Mouse (Mus musculus) embryonic facial prominence, embryonic 11.5 days (tissue): ENCODE data around the gene Hsd17b13. TPM values are rescaled to one million over a fixed set of nuclear protein-coding genes. Genes with fewer than 3 reads are reported as not detected.
"Not testable (repeated sequence)": the region's sequence is repeated elsewhere in the genome, so short reads cannot be mapped to it uniquely, and the experiment has no call there.

ENCODE experiments used
- ATAC-seq: fragments of 200-750 bp; cut with Nextera tagmentation; replicated peaks from 2 replicates; pipeline ENCODE4 v1.8.0; 2017; ENCODE audit warnings: low read depth; ENCODE audit not compliant: insufficient number of reproducible peaks, low FRiP score, low TSS enrichment
- DNase-seq: peaks from one replicate; pipeline ENCODE4 v3.0.0-alpha.2; 2015; ENCODE audit warnings: low spot score
- H3K27ac ChIP-seq: fragments of 300-500 bp; sonication (generic); replicated peaks from 2 replicates; pipeline ENCODE4 v1.5.1; 2014; ENCODE audit warnings: mild to moderate bottlenecking, low read depth, low read length, control low read depth
- H3K27me3 ChIP-seq: fragments of 300-500 bp; sonication (generic); 2 replicates; pipeline ENCODE4 v1.6.1; 2014; ENCODE audit warnings: mild to moderate bottlenecking, low read length, moderate library complexity, mixed read lengths; ENCODE audit not compliant: control insufficient read depth, insufficient read depth
- H3K36me3 ChIP-seq: fragments of 300-500 bp; sonication (generic); replicated peaks from 2 replicates; pipeline ENCODE4 v1.6.1; 2014; ENCODE audit warnings: low read depth, mild to moderate bottlenecking, low read length, moderate library complexity, mixed read lengths; ENCODE audit not compliant: control insufficient read depth, insufficient read depth
- H3K4me1 ChIP-seq: fragments of 300-500 bp; sonication (generic); 2 replicates; pipeline ENCODE4 v1.6.1; 2014; ENCODE audit warnings: low read length, mixed read lengths; ENCODE audit not compliant: control insufficient read depth, insufficient read depth
- H3K4me2 ChIP-seq: fragments of 300-500 bp; sonication (generic); 2 replicates; pipeline ENCODE4 v1.6.1; 2014; ENCODE audit warnings: low read depth, mild to moderate bottlenecking, control low read depth, low read length, moderate library complexity
- H3K4me3 ChIP-seq: fragments of 300-500 bp; sonication (generic); 2 replicates; pipeline ENCODE4 v1.5.1; 2014; ENCODE audit warnings: low read depth, low read length, control low read depth
- H3K9ac ChIP-seq: fragments of 300-500 bp; sonication (generic); replicated peaks from 2 replicates; pipeline ENCODE4 v1.6.1; 2014; ENCODE audit warnings: mild to moderate bottlenecking, control low read depth, low read length
- H3K9me3 ChIP-seq: fragments of 300-500 bp; sonication (generic); replicated peaks from 2 replicates; pipeline ENCODE4 v1.6.1; 2016; ENCODE audit warnings: mild to moderate bottlenecking, low read length, inconsistent platforms, mixed read lengths; ENCODE audit not compliant: control insufficient read depth
- WGBS: fragments of 180-500 bp; shearing (Covaris S2); extraction: QIAGEN DNeasy Blood & Tissue Kit; methylation state at CpG from one replicate; pipeline ENCODE4 v1.1.7; 2014; 5-methylcytosine and 5-hydroxymethylcytosine counted together
- polyA plus RNA-seq: library from polyadenylated mRNA; unstranded; fragments of >200 nt; fragmentation: Nextera tagmentation; extraction: Ambion mirVana; gene quantifications from 2 replicates; pipeline ENCODE4 v1.2.1, GENCODE M21; 2014

Hsd17b13 gene
- polyA plus RNA-seq, result not detected in 2 replicates

DNA sequence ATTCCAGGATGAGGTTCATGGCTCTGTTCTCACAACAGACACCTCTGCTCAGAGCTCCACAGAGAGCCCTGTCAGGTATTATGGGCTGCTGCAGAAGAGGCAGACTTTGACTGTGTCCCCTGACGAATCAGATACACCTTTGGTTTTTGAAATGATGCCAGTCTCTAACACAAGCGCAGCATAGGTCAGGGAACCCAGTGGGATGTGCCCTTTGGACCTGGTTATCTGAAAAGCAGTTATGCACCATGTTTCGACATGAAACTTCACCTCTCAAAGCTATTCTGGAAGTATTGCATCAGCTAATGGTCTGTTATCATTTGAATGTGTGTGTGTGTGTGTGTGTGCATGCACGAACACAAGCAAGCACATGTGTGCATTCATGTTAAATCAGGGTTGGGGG, at the start of gene Hsd17b13:
Hsd17b13 (minus strand) TSS at position 114 of the 400 bp plus-strand sequence.
- Histone ChIP-seq H3K4me1 (no peaks in the 10 kb centered on the region), H3K4me2 (no peak within 1 kb of the TSS), H3K9me3 (no peaks in the 10 kb centered on the region), H3K27me3 (no peaks in the 10 kb centered on the region), H3K4me3 (no peak within 1 kb of the TSS), H3K36me3 (no peaks in the 10 kb centered on the region), H3K27ac (no peak within 1 kb of the TSS), H3K9ac (no peak within 1 kb of the TSS)
- no peak for DNase-seq
- 82% methylated on average over 4 of the region's 4 CpGs for WGBS
- ATAC-seq, result no peak

DNA sequence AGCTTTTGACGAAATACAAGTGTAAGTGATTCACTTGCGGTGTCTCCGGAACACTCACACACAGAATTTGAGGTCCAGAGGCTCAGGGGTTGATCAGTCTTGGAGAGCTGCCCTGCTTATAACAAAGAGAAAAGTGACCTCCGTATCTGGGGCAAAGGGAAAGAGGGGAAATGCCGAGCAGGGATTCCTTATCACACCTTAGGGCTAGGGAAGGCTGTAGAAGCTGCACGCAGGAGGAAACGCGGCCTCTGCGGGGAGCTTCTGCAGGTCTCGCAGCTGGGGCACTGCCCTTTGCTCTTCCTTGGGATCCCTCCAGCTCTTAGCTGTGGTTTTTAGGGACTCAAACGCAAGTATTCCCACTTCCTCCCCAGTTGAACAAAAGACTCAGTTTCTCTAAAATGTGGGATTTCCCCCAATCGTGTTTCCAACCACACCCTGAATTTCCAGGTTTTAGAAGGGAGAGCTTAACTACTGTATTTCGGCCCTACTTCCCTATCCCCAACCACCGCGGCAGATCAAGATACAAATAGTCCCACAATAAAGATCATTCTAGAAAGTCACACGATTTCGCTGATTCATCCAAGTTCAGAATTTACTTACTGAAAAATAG, 48.1 kb upstream of the Hsd17b13 start:
- no peaks in the 10 kb centered on the region for H3K4me1 ChIP-seq
- H3K27me3 ChIP-seq, result no peaks in the 10 kb centered on the region
- ATAC-seq, result no peak
- 31% methylated on average over 17 of the region's 17 CpGs for WGBS
- H3K4me3 ChIP-seq, result no peak overlapping the region
- H3K36me3 ChIP-seq, result no peaks in the 10 kb centered on the region
- H3K9ac ChIP-seq, result no peak overlapping the region
- no peak overlapping the region for H3K27ac ChIP-seq
- DNase-seq, result no peak
- H3K9me3 ChIP-seq, result no peaks in the 10 kb centered on the region
- no peak overlapping the region for H3K4me2 ChIP-seq

DNA sequence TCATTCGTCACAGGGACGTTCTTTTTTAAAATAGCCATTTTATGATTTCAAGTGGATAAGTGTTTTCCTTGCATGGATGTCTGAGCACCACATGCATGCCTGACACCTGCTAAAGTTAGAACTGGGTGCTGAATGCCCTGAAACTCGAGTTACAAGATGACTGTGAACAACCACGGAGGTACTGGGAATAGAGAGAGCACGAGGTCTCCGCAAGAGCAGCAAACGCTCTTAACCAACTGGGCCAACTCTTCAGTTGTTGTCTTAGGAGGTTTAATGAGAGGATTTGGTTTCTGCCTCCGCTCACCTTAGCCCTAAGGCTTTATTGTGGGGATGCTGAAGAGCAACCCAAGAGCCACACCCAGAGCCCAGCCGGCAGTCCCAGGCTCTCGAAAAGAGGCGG, 47.6 kb upstream of the Hsd17b13 start:
- DNase-seq (no peak), ATAC-seq (no peak)
- Histone ChIP-seq H3K4me3 (no peak overlapping the region), H3K9ac (no peak overlapping the region), H3K4me1 (no peaks in the 10 kb centered on the region), H3K36me3 (no peaks in the 10 kb centered on the region), H3K4me2 (no peak overlapping the region), H3K27me3 (no peaks in the 10 kb centered on the region), H3K9me3 (no peaks in the 10 kb centered on the region), H3K27ac (no peak overlapping the region)
- WGBS, result 53% methylated on average over 11 of the region's 11 CpGs

DNA sequence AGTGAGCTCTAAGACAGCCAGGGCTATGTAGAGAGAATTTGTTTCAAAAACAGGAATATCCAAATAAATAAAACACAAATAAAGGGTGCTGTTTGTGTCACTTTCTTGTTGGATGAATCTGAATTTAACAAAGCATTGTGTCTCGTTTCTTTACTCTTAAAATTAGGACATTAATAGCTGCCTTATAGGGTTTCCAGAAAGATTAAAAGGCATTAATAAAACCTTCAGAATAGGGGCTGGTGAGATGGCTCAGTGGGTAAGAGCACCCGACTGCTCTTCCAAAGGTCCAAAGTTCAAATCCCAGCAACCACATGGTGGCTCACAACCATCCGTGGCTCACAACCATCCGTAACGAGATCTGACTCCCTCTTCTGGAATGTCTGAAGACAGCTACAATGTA, 47.0 kb upstream of the Hsd17b13 start:
- ATAC-seq, H3K4me2 ChIP-seq, H3K36me3 ChIP-seq, DNase-seq, H3K9me3 ChIP-seq, H3K27ac ChIP-seq, H3K27me3 ChIP-seq, H3K9ac ChIP-seq, H3K4me3 ChIP-seq, H3K4me1 ChIP-seq: not testable (repeated sequence)
- WGBS, result 67% methylated on average over 5 of the region's 5 CpGs

DNA sequence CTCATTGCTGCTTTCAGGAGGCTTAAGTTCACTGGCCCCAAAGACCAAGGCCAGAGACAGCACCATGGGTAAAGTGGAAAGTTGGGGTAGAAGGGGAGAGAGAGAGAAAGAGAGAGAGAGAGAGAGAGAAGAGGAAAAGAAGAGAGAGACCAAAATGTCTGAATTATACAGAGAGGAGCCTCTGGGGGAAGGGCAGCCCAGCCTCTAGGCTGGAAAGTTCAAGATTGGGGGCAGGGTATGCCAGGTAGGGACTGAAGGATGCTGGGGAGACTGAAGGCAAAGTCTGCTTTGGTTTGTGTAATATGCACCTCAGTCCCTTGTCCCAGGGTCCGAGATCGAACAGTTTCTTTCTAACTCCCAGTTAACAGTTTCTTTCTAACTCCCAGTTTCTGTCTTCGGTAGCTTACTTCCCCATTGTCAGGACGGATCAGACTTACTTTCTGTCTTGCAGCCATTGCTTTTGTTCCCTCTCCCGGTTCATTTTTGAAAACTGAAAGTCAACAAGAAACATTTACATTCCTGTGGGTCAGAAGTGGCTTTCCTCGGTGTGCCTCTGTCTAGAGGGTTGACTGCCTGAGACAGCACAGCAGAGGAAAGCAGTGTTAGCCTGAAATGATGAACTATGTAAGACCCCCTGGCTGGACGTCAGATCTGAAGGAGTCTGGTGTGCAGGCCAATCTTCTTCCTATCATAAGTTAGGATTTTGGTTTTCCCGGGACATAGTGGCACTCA, 46.2 kb upstream of the Hsd17b13 start:
- Histone ChIP-seq H3K36me3 (no peaks in the 10 kb centered on the region), H3K4me2 (no peak overlapping the region), H3K27ac (no peak overlapping the region), H3K9ac (no peak overlapping the region), H3K4me3 (no peak overlapping the region), H3K9me3 (no peaks in the 10 kb centered on the region), H3K27me3 (no peaks in the 10 kb centered on the region), H3K4me1 (no peaks in the 10 kb centered on the region)
- no peak for ATAC-seq
- WGBS, result 74% methylated on average over 8 of the region's 8 CpGs
- DNase-seq, result no peak

DNA sequence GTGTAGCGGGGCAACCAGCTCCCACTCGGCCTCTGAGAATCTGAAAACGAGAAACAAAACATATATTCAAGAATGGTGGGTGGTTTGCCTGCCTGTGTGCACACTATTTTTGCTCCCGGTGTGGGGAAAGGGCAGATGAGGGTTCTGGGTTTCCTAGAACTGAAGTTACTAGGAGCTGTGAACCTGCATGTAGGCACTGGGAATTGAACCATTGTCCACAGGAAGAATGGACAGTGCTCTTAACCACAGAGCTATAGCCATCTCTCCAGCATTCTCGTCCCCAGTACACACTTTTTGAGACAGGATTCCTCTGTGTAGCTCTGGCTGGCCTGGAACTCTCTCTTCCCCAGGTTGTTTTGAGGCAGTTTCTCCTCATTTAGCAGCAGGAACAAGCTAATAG, 45.3 kb upstream of the Hsd17b13 start:
- DNase-seq (no peak), ATAC-seq (no peak)
- WGBS, result 29% methylated on average over 5 of the region's 5 CpGs
- no peaks in the 10 kb centered on the region for H3K36me3 ChIP-seq
- H3K4me1 ChIP-seq, result no peaks in the 10 kb centered on the region
- no peak overlapping the region for H3K9ac ChIP-seq
- H3K4me2 ChIP-seq, result no peak overlapping the region
- no peaks in the 10 kb centered on the region for H3K27me3 ChIP-seq
- H3K9me3 ChIP-seq, result no peaks in the 10 kb centered on the region
- H3K27ac ChIP-seq, result no peak overlapping the region
- no peak overlapping the region for H3K4me3 ChIP-seq

DNA sequence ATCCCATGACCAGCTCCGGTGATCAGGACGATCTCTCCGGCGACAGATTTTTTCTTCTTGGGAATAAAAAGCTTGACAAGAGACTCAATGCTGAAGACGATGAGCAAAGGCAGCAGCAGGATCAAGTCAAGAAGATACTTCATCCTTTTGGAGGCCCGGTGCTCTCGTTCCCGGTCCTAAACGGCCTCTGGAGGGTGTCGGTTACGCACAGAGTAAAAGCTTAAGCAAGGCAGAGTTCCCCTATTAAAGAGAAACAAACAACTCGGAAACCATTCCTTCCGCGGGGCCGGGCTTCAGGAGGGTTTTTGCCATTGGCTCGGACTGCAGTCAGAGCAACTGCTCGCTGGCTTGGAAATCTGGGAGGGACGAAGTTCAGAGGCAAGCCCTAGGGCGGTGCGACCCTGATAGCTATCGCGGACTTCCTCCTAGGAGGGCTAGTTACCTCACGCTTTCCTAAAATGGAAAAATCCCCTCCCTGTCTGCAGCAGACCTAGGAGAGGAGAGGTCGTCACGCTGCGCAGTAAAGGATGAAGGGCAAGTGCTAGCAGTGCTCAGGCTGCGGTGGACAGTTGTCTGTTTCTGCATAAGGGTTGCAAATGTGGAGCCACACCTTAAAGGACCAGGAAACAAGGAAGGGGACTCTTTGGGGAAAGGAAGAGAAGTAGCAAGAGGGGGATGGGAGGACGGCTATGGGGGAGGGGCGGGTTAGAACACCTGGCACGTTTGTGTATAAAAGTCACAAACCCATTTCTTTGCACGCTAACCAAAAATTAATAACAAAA, 44.6 kb upstream of the Hsd17b13 start, which contains the start of gene Hsd17b11:
Hsd17b11 (minus strand) TSS at position 323 of the 782 bp plus-strand sequence.
- ATAC-seq, result peak; percentile 82
- H3K27ac ChIP-seq, result no peak within 1 kb of the TSS

DNA sequence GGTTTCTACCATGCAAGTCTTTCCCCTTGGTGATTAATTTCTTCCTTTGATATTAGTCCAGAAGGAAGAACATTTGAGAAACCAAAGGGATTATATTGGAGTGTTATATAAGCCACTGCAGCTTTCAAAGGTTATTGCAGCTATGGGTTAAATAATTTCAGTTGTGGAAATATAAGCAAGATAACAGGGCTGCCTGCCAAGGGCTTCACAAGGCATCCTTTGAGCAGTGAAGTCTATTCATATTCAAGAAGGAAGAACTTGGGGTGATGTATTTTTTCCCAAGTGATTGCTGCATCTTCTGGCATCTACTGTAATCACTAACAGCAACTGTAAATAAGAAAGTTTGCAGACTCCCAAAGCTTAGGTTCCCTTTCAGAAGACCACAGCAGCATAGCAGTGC, 34.2 kb upstream of the Hsd17b13 start:
- no peak for DNase-seq
- H3K9me3 ChIP-seq, result no peaks in the 10 kb centered on the region
- ATAC-seq, result no peak
- H3K27me3 ChIP-seq, result no peaks in the 10 kb centered on the region
- H3K4me3 ChIP-seq, result no peak overlapping the region
- H3K4me1 ChIP-seq, result no peaks in the 10 kb centered on the region
- no peak overlapping the region for H3K4me2 ChIP-seq
- no peak overlapping the region for H3K9ac ChIP-seq
- no peak overlapping the region for H3K27ac ChIP-seq
- H3K36me3 ChIP-seq, result no peaks in the 10 kb centered on the region

More for the DNA sequence above, 44.6 kb upstream of the Hsd17b13 start, which contains the start of gene Hsd17b11:
- WGBS, result under 1% methylated on average over 31 of the region's 31 CpGs
- peak within 1 kb of the TSS; percentile 38 for H3K4me3 ChIP-seq
- H3K4me2 ChIP-seq, result peak within 1 kb of the TSS; percentile 58
- peak; percentile 87 for DNase-seq
- H3K4me1 ChIP-seq, result no peaks in the 10 kb centered on the region
- peak within 1 kb of the TSS; percentile 54 for H3K9ac ChIP-seq
- no peaks in the 10 kb centered on the region for H3K27me3 ChIP-seq
- H3K9me3 ChIP-seq, result no peaks in the 10 kb centered on the region
- no peaks in the 10 kb centered on the region for H3K36me3 ChIP-seq
